Mouse (Mus musculus) small intestine, adult 2 months (tissue): ENCODE measurements at regions not wholly inside any gene's neighbourhood (a gene's known extent, or its start where the extent isn't known, plus 50 kb on each side); places are given as distances from the start of the nearest gene placed in this dataset.

ENCODE experiments used
- CTCF ChIP-seq: fragments of 200-500 bp; IDR thresholded peaks from 2 replicates; pipeline ENCODE4 v1.5.1; 2012; ENCODE audit warnings: low read depth, mild to moderate bottlenecking, control low read depth, inconsistent platforms, low read length, moderate library complexity, mixed read lengths; ENCODE audit not compliant: insufficient replicate concordance, insufficient read length; ENCODE audit errors: extremely low read depth
- POLR2A ChIP-seq: fragments of 200-500 bp; IDR thresholded peaks from 2 replicates; pipeline ENCODE4 v1.6.1; 2012; ENCODE audit warnings: low read depth, mild to moderate bottlenecking, control low read depth, inconsistent platforms, low read length, moderate library complexity

GRCm38 (mm10) chr13:90259071-90259742, 169.8 kb upstream of the Xrcc4 start:
- TF ChIP-seq CTCF (no peak), POLR2A (no peak)
